Mouse (Mus musculus): ENCODE results near the gene Chrne.

The Chrne gene

DNA sequence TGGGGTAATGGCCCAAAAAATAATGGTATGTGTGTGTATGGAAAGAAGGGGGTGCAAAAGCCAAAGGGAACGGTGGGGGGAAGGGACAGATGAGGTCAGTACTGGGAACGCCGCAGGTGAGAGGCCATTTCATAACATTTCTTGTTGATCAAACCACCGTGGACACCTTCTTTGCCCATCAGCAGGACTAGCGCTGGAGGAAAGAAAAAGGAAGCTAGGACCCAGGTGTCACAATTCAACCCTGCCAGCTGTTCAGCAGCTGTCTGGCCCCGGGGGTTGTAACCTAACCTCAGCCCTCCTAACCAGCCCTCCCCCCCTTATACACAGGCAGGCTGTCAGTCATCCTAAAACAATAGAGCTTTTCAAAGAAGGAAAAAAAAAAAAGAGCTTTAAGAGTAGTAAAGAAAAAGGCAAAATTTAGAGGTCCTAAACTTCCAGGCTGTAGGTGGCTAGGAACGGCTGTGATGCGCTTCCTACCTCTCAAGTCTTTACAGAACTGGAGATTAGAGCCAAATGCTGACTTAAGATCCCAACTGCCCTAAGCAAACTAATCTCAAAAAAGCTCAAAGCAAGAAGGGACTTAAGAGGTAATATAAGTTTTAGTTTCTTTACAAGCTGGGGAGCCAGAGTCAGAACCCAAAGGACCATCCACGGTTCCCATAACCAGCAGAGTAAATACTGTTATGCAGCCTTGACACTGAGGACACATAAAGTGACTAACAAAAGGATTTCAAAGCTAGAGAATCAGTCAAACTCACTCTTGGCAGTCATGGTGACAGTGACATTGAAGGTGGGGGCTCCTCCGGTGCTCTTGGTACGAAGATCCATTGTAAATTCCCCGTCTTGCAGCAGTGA, 33.2 kb upstream of the Chrne start:
- no peak for DNase-seq (ENCODE audit: low spot score)

DNA sequence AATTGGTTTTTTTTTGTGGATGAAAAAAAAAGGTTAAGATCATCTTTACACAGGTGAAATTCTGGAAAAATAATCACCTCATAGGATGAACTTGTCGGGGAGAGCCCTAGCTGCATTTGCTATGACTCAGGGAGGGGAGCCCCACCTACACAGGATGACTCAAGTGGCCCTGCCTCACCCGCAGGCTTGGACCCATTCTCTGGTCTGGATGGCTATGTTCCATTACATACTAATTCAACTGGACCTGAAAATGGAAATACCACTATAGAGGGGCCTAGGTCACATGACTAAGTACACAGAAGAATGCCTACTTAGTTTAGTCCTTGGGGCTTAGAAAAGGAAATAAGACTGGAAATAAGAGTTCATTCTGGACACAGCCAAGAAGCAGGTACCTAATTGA, 32.4 kb upstream of the Chrne start:
- no peak for DNase-seq (ENCODE audit: low spot score)

DNA sequence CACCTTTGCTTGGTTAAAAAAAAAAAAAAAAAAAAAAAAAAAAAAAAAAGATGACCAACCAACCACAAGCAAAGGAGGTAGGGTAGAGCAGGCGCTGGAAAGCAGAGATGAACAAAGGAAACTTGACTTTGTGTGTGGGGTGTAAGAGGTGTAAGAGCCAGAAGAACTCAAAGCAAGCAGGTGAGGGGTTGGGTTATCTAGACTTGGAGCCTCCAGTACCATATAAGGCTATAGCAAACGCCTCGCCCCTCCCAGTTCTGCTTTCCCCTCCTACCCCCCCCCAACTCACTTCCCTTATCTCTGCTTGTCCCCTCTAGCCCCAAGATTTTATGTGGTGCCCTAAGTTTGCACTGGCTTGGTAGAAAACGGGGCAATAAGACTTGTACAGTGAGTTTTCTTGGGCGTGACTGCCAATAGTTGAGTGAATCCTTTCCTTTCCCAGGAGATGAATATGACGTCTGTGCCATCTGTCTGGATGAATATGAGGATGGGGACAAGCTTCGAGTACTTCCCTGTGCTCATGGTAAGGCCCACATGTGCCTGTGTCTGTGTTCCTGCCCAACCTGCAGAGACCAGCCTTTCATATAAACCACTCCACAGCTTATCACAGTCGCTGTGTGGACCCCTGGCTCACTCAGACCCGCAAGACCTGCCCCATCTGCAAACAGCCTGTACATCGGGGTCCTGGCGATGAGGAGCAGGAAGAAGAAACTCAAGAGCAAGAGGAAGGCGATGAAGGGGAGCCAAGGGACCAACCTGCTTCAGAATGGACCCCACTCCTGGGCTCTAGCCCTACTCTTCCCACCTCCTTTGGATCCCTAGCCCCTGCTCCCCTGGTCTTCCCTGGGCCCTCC, 31.5 kb upstream of the Chrne start:
- DNase-seq (ENCODE audit: low spot score) = no peak

GRCm38 (mm10) chr11:70649185-70649734, 30.2 kb upstream of the Chrne start:
- no peak for DNase-seq (ENCODE audit: low spot score)

DNA sequence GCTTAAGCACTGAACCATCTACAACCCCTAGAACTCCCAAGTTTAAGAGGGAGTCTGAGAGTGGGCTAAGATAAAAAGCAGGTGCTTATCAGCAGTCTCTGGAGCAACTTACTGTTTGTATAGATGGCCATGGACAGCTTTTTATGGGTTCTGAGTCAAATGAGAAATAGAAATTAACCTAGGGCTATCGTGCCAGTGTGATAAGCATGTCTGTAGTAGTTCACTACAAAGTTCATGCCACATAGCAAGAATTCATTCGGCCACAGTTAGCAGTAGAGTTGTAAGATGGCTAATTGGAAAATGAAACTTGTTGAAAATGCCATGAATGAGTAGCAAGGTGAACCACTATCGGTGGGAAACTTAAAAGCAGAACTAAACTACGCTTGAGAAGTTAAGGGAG, 29.5 kb upstream of the Chrne start:
- DNase-seq (ENCODE audit: low spot score) = no peak

GRCm38 (mm10) chr11:70647716-70648420, 28.9 kb upstream of the Chrne start:
- DNase-seq (ENCODE audit: low spot score) = peak; percentile 66

GRCm38 (mm10) chr11:70646691-70647650, 28.0 kb upstream of the Chrne start, which contains the start of the genes Rnf167 and Slc25a11:
Gene Rnf167, plus strand, starts transcription at chr11:70647235.
Gene Slc25a11, minus strand, starts transcription at chr11:70647479.
- DNase-seq (ENCODE audit: low spot score) = peak; percentile 97

DNA sequence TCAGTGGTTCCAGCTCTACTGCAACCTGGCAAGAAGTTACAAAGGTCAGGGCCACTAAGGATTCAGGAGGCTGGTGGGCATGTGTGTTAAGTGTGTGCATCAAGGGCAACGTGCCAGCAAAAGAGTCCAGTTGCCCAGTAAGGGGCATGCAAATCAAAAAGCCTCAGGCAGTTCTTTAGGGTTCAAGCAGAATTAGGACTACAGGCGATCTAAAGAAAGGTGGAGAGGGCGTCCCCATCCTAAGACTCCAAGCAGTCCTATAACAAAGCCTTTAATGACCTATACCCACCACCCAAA, 27.2 kb upstream of the Chrne start:
- DNase-seq (ENCODE audit: low spot score) = peak; percentile 63

DNA sequence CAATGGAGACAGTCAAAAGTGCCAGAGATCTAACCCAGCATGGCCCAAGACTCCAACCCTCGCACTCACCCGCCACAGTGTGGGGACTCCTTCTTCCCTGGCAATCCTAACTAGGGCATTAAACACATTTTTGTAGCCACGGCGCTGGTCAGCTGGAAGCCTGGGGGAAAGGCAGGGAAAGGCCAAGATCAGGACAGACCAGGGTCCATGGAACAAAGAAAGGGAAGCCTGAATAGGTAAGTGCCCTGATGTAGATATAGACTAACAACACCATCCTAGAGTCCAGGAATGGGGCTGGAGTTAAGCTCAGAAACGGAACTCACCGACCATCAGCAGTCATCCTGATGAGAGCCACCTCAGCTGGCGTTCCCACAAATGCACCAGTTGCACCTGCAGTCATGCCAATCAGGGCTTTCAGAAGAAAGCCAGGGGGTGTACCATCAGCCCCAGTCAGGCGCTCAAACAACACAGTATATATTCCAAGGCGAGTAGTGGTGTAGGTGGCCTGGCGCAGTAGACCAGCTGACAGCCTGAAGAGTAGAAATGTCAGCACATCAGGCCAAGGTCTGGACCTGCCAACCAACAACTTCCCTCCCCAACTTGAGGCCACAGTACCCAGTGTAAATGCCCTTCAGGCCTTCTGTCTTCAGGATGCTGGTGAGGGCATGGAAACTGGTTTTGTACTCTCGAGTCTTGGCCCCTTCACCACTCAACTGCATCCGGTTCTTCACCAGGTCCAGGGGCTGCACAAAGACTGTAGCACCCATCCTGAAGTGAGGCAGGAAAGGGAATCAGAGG, 26.6 kb upstream of the Chrne start:
- DNase-seq (ENCODE audit: low spot score) = no peak

DNA sequence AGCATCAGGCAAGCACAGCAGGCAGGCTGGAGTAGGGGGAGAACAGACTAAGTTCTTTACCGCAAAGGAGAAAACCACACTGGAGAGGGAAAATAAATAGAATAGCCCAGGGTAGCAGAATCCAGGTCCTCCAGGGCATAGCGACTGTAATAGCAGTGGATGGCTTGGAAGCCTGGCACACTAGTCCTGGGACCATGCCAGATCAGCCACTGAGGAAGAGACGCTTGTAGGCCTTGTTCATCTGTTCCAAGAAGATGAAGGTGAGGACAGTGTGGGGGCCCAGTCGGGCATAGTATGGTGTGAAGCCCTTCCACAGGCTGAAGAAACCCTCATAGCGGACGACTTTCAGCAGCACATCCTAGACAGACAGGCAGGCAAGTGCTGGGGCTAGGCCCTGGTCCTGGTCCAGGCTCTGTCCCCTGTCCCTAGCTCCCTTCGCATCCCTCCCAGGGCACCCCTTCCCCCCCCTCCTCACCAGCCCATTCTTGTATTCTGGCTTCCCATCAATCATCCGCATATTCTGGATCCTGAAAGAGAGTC, 25.6 kb upstream of the Chrne start:
- DNase-seq (ENCODE audit: low spot score) = no peak

DNA sequence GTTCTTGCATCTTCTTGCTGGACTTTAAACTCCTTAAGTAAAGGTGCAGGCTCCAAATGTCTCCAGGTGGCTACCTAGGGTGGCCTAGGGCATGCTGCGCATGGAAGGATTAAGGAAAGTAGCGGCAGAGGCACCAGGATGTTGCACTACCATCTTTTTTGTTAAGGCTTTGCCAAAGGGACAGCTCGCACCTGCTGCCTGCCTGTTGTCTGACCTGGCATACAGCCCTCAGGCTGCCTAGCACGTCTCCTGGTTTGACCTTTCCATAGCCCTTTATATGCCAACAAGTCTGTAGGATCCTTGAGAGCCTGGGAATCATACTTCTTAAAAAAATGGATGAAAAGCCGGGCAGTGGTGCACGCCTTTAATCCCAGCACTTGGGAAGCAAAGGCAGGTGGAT, 24.0 kb upstream of the Chrne start:
- DNase-seq (ENCODE audit: low spot score) = no peak

DNA sequence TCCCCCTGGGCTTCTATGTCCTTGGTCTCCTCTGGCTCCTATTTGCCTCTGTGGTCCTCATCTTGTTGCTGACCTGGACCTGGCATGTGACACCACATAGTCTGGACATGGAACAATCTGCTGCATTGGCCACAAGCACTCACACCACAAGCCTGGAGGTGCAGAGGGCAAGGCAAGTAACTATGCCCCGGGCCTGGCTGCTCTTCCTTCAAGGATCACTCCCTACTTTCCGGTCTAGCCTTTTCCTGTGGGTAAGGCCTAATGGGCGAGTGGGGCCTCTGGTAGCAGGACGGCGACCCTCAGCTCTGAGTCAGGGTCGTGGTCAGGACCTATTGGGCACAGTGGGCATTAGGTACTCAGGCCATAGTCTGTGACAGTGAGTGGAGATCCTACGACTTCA, 22.2 kb upstream of the Chrne start:
- DNase-seq (ENCODE audit: low spot score) = no peak

DNA sequence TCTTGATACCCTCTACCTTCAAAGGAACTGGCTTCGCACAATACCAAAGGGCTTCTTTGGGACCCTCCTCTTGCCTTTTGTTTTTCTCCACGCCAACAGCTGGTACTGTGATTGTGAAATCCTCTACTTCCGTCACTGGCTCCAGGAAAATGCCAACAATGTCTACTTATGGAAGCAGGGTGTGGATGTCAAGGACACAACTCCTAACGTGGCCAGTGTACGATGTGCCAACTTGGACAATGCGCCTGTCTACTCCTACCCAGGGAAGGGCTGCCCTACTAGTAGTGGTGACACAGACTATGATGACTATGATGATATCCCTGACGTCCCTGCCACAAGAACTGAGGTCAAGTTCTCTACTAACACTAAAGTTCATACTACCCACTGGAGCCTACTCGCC, 21.0 kb upstream of the Chrne start:
- no peak for DNase-seq (ENCODE audit: low spot score)

- no peak for DNase-seq (ENCODE audit: low spot score)
These were observed 19.8 kb upstream of the Chrne start, which contains the start of gene Gp1ba for GRCm38 (mm10) chr11:70638714-70639278. Gene Gp1ba, plus strand, starts transcription at chr11:70639122.

DNA sequence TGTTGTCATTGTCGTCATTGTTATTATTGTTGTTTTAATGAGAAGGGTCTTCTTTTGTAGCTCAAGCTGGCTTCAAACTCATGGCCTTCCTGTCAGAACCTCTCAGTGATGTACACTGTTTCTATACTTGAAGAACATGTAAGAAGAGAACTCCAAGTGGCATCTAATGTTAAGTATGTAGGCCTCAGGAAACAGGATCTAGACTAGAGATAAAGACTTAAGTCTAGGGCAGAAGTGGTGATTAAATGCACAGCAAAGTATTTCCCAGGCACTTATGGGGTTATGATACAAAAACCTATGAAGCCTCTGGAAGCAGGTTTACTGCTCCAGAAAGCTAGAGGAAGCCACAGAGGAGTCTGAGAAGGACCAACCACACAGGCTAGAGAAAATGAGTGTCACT, 19.3 kb upstream of the Chrne start:
- DNase-seq (ENCODE audit: low spot score) = no peak

GRCm38 (mm10) chr11:70637764-70638163, 18.7 kb upstream of the Chrne start:
- DNase-seq (ENCODE audit: low spot score) = no peak

GRCm38 (mm10) chr11:70635601-70636000, 16.6 kb upstream of the Chrne start:
- DNase-seq (ENCODE audit: low spot score) = no peak

DNA sequence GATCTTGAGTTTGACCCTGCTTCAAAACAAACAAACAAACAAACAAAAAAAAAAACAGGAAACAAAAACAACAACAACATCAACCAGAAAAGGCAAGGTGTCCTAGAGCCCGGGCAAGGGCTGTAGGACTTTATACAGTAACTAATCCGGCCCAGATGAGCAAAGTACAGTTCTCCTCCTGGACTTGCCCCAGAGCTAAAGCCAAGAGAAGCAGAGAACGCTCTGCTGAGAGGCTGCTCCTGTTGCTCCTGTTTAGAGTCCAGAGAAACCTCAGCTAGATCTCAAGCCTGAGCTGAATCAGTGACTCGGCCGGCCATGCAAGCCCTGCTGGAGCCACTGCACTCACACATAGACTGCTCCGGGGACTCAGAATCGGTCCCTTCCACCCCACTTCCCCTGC, 11.1 kb upstream of the Chrne start:
- DNase-seq (ENCODE audit: low spot score) = no peak

DNA sequence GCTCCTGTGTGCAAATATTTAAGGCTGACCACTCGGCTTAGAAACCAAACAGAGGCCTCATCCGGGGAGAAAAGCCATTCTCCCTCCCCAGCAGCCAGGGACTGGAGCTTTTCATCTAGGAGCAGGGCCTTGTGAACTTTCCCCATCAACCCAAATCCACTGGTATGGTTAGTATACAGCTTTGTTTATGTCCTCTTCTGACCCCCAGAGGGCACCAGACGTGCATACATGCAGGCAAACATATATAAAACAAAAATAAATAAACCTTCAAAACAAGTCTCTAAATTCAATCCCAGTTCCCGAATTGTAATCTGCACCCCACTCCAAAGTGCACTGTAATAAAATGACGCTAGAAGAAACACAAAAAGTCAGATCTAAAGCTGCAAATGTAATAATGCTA, 10.5 kb upstream of the Chrne start:
- DNase-seq (ENCODE audit: low spot score) = no peak

DNA sequence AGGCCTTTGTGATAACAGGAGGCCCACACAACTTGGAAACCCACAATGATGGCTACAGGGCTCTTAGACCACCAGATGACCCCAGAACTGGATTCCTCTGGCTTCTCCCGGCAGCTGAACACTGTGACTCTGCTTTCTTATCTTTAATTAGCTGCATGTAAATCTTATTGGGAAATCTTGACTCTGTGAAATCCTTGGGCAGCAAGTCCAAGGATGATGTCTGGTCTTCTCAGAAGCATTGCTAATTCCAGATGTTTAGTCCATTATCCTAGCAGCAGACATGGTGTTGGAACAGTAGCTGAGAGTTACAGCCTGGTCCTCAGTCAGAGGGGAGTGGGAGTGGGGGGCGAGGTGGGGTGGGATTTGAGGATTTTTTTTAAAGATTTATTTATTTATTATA, 9.4 kb upstream of the Chrne start:
- DNase-seq (ENCODE audit: low spot score) = no peak
